Mouse (Mus musculus): ENCODE data around the gene Acat3. TPM values are rescaled to one million over a fixed set of nuclear protein-coding genes. Genes with fewer than 3 reads are reported as not detected.

Acat3 gene
- polyA plus RNA-seq, 1 experiment from 2014 or later: 1.6 TPM

DNA sequence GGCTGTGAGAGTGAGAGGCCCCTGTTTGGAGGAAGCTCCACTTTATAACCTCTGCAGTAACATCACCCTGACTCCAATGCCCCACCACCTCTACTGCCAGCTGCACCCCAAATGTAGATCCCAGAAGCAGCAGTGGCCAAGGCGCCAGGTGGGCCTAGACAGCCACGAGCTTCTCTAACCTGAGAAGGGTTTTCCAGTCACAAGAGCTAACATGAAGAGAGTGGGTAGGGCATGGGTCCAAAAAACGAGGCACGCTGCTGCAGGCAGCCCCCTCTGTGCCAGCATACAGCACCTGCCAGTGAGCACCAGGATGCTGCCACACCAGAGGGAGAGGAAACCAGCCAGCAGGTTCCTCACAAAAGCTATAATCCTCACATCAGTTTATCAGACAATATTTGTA, 49.3 kb downstream of the Acat3 start:
- ATAC-seq (ENCODE audit: insufficient read depth, low FRiP score, low read depth): no peak
- H3K4me3 ChIP-seq (replicated peaks): no peak overlapping the region
- H3K27ac ChIP-seq: no peak overlapping the region
- H3K36me3 ChIP-seq: no peaks in the 10 kb centered on the region
- H3K9ac ChIP-seq: no peak overlapping the region
- peaks cover 3% of the 10 kb centered on the region; the same call in 1 of the 2 replicates for H3K4me1 ChIP-seq
- H3K9me3 ChIP-seq: no peaks in the 10 kb centered on the region
- H3K27me3 ChIP-seq (replicated peaks): no peaks in the 10 kb centered on the region
- H3K4me2 ChIP-seq: no peak overlapping the region
- 93% methylated on average over 4 of the region's 4 CpGs for WGBS

DNA sequence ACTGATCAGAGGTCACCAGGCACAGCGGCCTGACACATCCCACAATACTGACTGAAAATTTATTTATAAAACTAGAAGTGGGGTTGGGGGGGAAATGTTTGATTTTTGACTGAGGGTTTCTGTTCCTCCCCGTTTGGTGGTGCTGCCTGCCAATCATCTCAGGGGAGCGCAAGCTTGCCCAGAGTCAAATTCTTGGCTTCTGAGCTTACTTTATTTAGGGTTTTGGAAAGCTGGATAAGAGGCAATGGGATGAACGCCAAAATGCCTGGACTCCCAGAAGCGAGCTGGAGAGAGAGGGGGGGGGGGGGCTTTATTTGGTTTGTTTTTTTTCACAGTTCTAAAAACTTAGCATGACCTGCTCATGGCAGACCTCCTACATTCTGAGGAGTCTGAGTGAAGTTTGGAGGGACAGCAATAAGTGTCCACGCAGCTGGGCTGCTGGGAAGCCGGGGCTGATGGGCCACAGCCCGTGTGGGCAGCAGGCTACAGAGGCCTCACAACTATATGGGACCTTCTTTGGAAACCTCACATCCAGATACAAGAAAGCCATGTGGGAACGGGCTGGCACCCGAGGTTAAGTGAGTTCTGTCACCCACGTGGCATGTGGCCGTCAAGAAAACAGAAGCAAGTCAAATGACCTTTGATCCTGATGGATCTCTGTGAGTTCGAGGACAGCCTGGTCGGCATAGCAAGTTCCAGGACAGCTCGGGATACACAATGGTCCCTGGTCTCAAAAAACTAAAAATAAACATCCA, 53.2 kb downstream of the Acat3 start:
- WGBS: 62% methylated on average over 15 of the region's 15 CpGs
- no peaks in the 10 kb centered on the region for H3K36me3 ChIP-seq
- no peak for ATAC-seq (ENCODE audit: insufficient read depth, low FRiP score, low read depth)
- no peak overlapping the region for H3K27ac ChIP-seq
- H3K4me2 ChIP-seq: no peak overlapping the region
- peaks cover 3% of the 10 kb centered on the region; the same call in 1 of the 2 replicates for H3K4me1 ChIP-seq
- H3K9ac ChIP-seq: no peak overlapping the region
- H3K27me3 ChIP-seq (replicated peaks): no peaks in the 10 kb centered on the region
- no peak overlapping the region for H3K4me3 ChIP-seq (replicated peaks)
- H3K9me3 ChIP-seq: no peaks in the 10 kb centered on the region

DNA sequence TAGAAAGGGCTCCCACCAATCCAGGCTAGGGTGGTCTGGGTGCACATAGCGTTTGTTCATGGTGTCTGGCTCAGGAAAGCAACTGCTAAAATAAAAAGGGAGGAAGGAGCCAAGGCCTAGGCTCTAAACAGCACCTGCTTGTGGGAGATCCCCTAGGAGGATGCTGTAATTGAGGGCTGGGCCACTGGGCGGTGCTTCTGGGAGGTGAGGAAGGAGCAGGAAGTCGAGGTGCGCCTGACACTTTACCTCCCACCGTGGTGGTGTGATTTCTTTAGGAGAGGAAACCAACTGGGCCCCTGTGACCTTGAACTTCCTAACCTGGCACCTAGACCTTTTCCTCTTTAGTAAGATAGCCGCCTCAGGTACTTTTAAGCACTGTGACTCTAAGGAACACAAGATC, 53.8 kb downstream of the Acat3 start:
- WGBS: 38% methylated on average over 6 of the region's 6 CpGs
- Histone ChIP-seq H3K9me3 (no peaks in the 10 kb centered on the region), H3K4me1 (peaks cover 3% of the 10 kb centered on the region; the same call in 1 of the 2 replicates), H3K4me3 (replicated peaks) (no peak overlapping the region), H3K27ac (no peak overlapping the region), H3K9ac (no peak overlapping the region), H3K27me3 (replicated peaks) (no peaks in the 10 kb centered on the region), H3K4me2 (no peak overlapping the region), H3K36me3 (no peaks in the 10 kb centered on the region)
- ATAC-seq (ENCODE audit: insufficient read depth, low FRiP score, low read depth): no peak

DNA sequence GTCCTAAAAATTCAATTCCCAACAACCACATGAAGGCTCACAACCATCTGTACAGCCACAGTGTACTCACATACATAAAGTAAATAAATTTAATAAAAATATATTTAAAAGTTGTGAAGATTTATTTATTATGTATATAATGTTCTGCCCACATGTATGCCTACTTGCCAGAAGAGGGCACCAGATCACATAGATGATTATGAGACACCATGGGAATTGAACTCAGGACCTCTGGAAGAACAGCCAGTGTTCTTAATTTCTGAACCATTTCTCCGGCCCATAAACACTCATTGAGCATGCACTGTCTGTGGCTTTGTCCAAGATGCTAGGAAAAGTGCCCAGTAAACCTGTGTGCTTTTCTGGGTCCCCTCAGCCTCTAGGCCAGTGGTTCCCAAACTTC, 59.2 kb downstream of the Acat3 start:
- Histone ChIP-seq H3K4me1 (no peaks in the 10 kb centered on the region), H3K27me3 (replicated peaks) (no peaks in the 10 kb centered on the region), H3K4me3 (replicated peaks) (no peak overlapping the region), H3K9me3 (no peaks in the 10 kb centered on the region), H3K36me3 (no peaks in the 10 kb centered on the region), H3K9ac (no peak overlapping the region), H3K27ac (no peak overlapping the region), H3K4me2 (no peak overlapping the region)
- 79% methylated on average over 1 of the region's 1 CpGs for WGBS
- ATAC-seq (ENCODE audit: insufficient read depth, low FRiP score, low read depth): no peak

DNA sequence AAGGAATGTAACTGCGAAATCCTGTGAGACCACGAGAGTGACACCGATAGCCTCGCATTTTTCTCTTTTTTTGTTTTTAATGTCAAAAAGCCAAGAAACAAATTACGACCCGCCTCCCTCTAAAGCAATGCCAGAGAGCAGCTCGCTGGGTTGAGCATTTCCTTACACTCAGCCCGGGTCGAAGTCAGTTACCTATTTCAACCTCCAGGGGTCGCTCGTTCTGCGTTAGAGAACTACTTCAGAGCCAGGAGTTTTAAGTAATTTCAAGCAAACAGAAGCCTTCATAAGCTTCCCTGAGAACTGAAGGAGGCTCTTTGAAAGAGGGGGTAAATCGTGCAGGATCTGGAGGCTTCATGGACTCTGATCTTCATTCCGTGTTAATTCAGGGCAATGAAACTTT, 60.2 kb downstream of the Acat3 start:
- Histone ChIP-seq H3K27ac (no peak overlapping the region), H3K27me3 (replicated peaks) (no peaks in the 10 kb centered on the region), H3K9ac (no peak overlapping the region), H3K9me3 (no peaks in the 10 kb centered on the region), H3K4me2 (peak overlapping the region; percentile 43), H3K36me3 (no peaks in the 10 kb centered on the region), H3K4me1 (no peaks in the 10 kb centered on the region), H3K4me3 (replicated peaks) (no peak overlapping the region; the same call in 1 of the 2 replicates)
- 4% methylated on average over 14 of the region's 14 CpGs for WGBS
- peak; percentile 50; the same call in 1 of the 2 replicates for ATAC-seq (ENCODE audit: insufficient read depth, low FRiP score, low read depth)

DNA sequence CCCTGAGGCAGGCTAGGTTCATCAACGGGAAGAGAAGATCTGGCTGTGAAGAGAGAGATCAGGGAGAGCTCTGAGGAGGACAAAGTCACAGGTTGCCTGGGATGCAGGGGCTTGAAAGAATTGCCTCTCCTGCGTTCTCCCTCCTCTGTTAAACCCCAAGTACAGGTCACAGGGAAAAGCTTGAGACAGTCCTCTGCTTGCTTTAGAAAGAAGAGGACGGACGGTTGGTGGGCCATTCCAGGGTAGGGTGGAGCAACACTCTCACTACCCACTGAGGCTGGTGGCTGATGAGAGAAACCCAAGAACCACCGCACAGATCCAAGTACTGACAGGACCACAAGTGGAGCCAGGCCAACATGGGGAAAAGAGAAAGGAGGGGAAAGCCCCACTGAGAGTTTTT, 64.7 kb downstream of the Acat3 start, which contains the start of gene Mrgprh:
TSS of gene Mrgprh (plus strand) at position 301 of the 400 bp plus-strand sequence.
- WGBS: 74% methylated on average over 5 of the region's 5 CpGs

More for the DNA sequence above, 64.7 kb downstream of the Acat3 start, which contains the start of gene Mrgprh:
- no peaks in the 10 kb centered on the region for H3K9me3 ChIP-seq
- no peak within 1 kb of the TSS for H3K9ac ChIP-seq
- H3K27me3 ChIP-seq (replicated peaks): no peaks in the 10 kb centered on the region
- H3K36me3 ChIP-seq: no peaks in the 10 kb centered on the region
- no peak within 1 kb of the TSS for H3K4me3 ChIP-seq (replicated peaks)
- H3K27ac ChIP-seq: no peak within 1 kb of the TSS
- no peak within 1 kb of the TSS for H3K4me2 ChIP-seq
- no peak for ATAC-seq (ENCODE audit: insufficient read depth, low FRiP score, low read depth)
- H3K4me1 ChIP-seq: no peaks in the 10 kb centered on the region

Other genes with a start within 250 kb of the Acat3 start
- gene Igf2r, start 170.9 kb downstream of the Acat3 start, polyA plus RNA-seq (2015; fragmentation: Nextera tagmentation; extraction: Ambion mirVana): 35.1 and 36.1 TPM in 2 replicates
- gene Mas1, start 72.5 kb downstream of the Acat3 start, polyA plus RNA-seq (2015; fragmentation: Nextera tagmentation; extraction: Ambion mirVana): 0.82 and 1.2 TPM in 2 replicates
- gene Mrgprh, start 64.6 kb downstream of the Acat3 start, polyA plus RNA-seq (2015; fragmentation: Nextera tagmentation; extraction: Ambion mirVana): 0.06 TPM in 1 of 2 replicates, not detected in the other
- gene Pnldc1, start 30.4 kb downstream of the Acat3 start, polyA plus RNA-seq (2015; fragmentation: Nextera tagmentation; extraction: Ambion mirVana): 1.0 and 1.3 TPM in 2 replicates
- gene Tcp1, start 24.9 kb downstream of the Acat3 start, polyA plus RNA-seq (2015; fragmentation: Nextera tagmentation; extraction: Ambion mirVana): 369 and 399 TPM in 2 replicates
- 147 and 163 TPM in 2 replicates for gene Mrpl18, start 24.3 kb downstream of the Acat3 start, polyA plus RNA-seq (2015; fragmentation: Nextera tagmentation; extraction: Ambion mirVana)
- 146 and 154 TPM in 2 replicates for gene Acat2, start 20.1 kb upstream of the Acat3 start, polyA plus RNA-seq (2015; fragmentation: Nextera tagmentation; extraction: Ambion mirVana)
- gene Wtap, start 53.6 kb upstream of the Acat3 start, polyA plus RNA-seq (2015; fragmentation: Nextera tagmentation; extraction: Ambion mirVana): 119 and 122 TPM in 2 replicates
- 139 and 140 TPM in 2 replicates for gene Sod2, start 66.2 kb upstream of the Acat3 start, polyA plus RNA-seq (2015; fragmentation: Nextera tagmentation; extraction: Ambion mirVana)
- not detected in 2 replicates for gene Gpr31b, start 111.7 kb upstream of the Acat3 start, polyA plus RNA-seq (2015; fragmentation: Nextera tagmentation; extraction: Ambion mirVana)
- gene Tcp10b, start 120.5 kb upstream of the Acat3 start, polyA plus RNA-seq (2015; fragmentation: Nextera tagmentation; extraction: Ambion mirVana): 0.06 and 0.09 TPM in 2 replicates
- not detected in 2 replicates for gene Unc93a, start 191.2 kb upstream of the Acat3 start, polyA plus RNA-seq (2015; fragmentation: Nextera tagmentation; extraction: Ambion mirVana)